Mouse (Mus musculus) heart, adult 18-20 months (tissue): ENCODE measurements around the gene D830030K20Rik. TPM values are rescaled to one million over a fixed set of nuclear protein-coding genes. Genes with fewer than 3 reads are reported as not detected.
"Not testable (repeated sequence)": the region's sequence is repeated elsewhere in the genome, so short reads cannot be mapped to it uniquely, and the experiment has no call there.

Experiments
- DNase-seq, 2 experiments: peaks; one replicate each; pipeline ENCODE4 v3.0.0; 2021 to 2022; ENCODE audit warnings: mixed read lengths in 1 of 2
- long read RNA-seq, 2 experiments: library from polyadenylated mRNA; stranded (forward); transcript quantifications; one replicate each; pipeline ENCODE4 v2.0.0; 2021
- total RNA-seq, 2 experiments: library from RNA; stranded (reverse); gene quantifications; 2 replicates each; pipeline ENCODE4 v1.2.3; 2021

Gene D830030K20Rik
- under 1 TPM; 0.36 to 0.50 TPM for total RNA-seq
- long read RNA-seq, experiment 1, partial matches to known transcripts, result 0 of 1 reads
- long read RNA-seq, experiment 1, other reads (novel, unspliced or antisense), result 0 of 1 reads
- long read RNA-seq, experiment 2, result 0 reads

- DNase-seq, result peak in 1 of 2 experiments; percentile 1
Observed at GRCm38 (mm10) chr14:3208272-3209152, at the start of gene D830030K20Rik. Gene D830030K20Rik (plus strand): TSS chr14:3208488.

GRCm38 (mm10) chr14:3187955-3188354 is 20.3 kb upstream of the D830030K20Rik start, which contains the start of gene Gm5795:
Gene Gm5795 (plus strand): TSS chr14:3188255.
- DNase-seq, result not testable (repeated sequence)

GRCm38 (mm10) chr14:3209367-3209766 is 1.1 kb downstream of the D830030K20Rik start:
- peak in 1 of 2 experiments; percentile 6 for DNase-seq

- peak in 1 of 2 experiments; percentile 0 for DNase-seq
Observed at GRCm38 (mm10) chr14:3262531-3262930, 54.2 kb downstream of the D830030K20Rik start.

Other genes with a start within 250 kb of the D830030K20Rik start
- gene Gm2888, start 178.5 kb upstream of the D830030K20Rik start, total RNA-seq, result not detected
- under 1 TPM in 1 of 2 experiments, not detected in 1; 0.15 TPM for gene Gm2897, start 159.2 kb upstream of the D830030K20Rik start, total RNA-seq
- gene Gm10340, start 74.5 kb upstream of the D830030K20Rik start, total RNA-seq, result not detected
- not detected for gene Gm5795, start 20.2 kb upstream of the D830030K20Rik start, total RNA-seq
- not detected for gene Gm2956, start 124.1 kb downstream of the D830030K20Rik start, total RNA-seq
- not detected for gene Gm10413, start 186.6 kb downstream of the D830030K20Rik start, total RNA-seq
- gene Gm10409, start 204.1 kb downstream of the D830030K20Rik start, total RNA-seq, result under 1 TPM; 0.12 to 0.21 TPM
- not detected for gene Gm3005, start 219.6 kb downstream of the D830030K20Rik start, total RNA-seq
- not detected for gene Gm10408, start 240.9 kb downstream of the D830030K20Rik start, total RNA-seq